Mouse (Mus musculus) hindbrain, embryonic 10.5 days (tissue): ENCODE measurements around the gene Nosip. TPM values are rescaled to one million over a fixed set of nuclear protein-coding genes. Genes with fewer than 3 reads are reported as not detected.
"Not testable (repeated sequence)": the region's sequence is repeated elsewhere in the genome, so short reads cannot be mapped to it uniquely, and the experiment has no call there.

Source experiments
- DNase-seq: peaks from one replicate; pipeline ENCODE4 v3.0.0-alpha.2; 2017; ENCODE audit warnings: low spot score
- H3K27ac ChIP-seq: fragments of 300-500 bp; sonication (generic); 2 replicates; pipeline ENCODE4 v1.5.1; 2016; ENCODE audit warnings: mild to moderate bottlenecking, moderate library complexity
- H3K27me3 ChIP-seq: fragments of 300-500 bp; sonication (generic); 2 replicates; pipeline ENCODE4 v1.6.1; 2016; ENCODE audit warnings: mild to moderate bottlenecking; ENCODE audit not compliant: poor library complexity, insufficient read depth, severe bottlenecking
- H3K36me3 ChIP-seq: fragments of 300-500 bp; sonication (generic); 2 replicates; pipeline ENCODE4 v1.6.1; 2016; ENCODE audit warnings: mild to moderate bottlenecking, moderate library complexity
- H3K4me1 ChIP-seq: fragments of 300-500 bp; sonication (generic); replicated peaks from 2 replicates; pipeline ENCODE4 v1.6.1; 2016; ENCODE audit warnings: mild to moderate bottlenecking
- H3K4me3 ChIP-seq: fragments of 300-500 bp; sonication (generic); 2 replicates; pipeline ENCODE4 v1.5.1; 2016; ENCODE audit warnings: mild to moderate bottlenecking, moderate library complexity
- H3K9me3 ChIP-seq: fragments of 300-500 bp; sonication (generic); 2 replicates; pipeline ENCODE4 v1.6.1; 2016; ENCODE audit warnings: mild to moderate bottlenecking, moderate library complexity
- WGBS: fragments of 180-500 bp; shearing (Covaris S2); methylation state at CpG from one replicate; pipeline ENCODE4 v1.1.7; 2016; 5-methylcytosine and 5-hydroxymethylcytosine counted together
- polyA plus RNA-seq: library from polyadenylated mRNA; unstranded; fragments of >200 nt; fragmentation: Nextera tagmentation; extraction: Ambion mirVana; gene quantifications from 2 replicates; pipeline ENCODE4 v1.2.1, GENCODE M21; 2016

The Nosip gene
- polyA plus RNA-seq, 1 experiment from 2014 or later = 70.7 TPM

DNA sequence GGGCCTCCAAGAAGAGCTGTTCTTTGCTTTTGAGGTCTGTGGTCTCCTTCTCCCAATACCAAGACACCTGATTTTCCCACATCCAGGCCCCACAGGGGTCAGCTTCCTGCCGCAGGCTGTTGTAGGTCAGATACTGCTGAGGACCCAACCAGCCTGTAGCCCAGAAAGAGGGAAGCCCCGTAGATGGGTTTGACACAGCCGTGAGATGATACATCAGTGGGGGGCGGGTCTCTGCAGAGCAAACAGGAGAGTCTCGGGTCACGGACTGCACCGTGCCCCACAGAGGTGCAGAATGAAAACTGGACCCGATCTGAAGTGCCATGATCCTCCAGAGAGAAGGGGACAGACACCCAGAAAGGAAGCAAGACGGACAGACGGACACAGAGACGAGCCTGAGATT, 40.2 kb downstream of the Nosip start:
- Histone ChIP-seq H3K27me3 (no peaks in the 10 kb centered on the region), H3K27ac (no peak overlapping the region), H3K9me3 (no peaks in the 10 kb centered on the region), H3K4me1 (peaks cover 37% of the 10 kb centered on the region), H3K36me3 (no peaks in the 10 kb centered on the region), H3K4me3 (no peak overlapping the region)
- WGBS = 88% methylated on average over 11 of the region's 11 CpGs
- no peak for DNase-seq

DNA sequence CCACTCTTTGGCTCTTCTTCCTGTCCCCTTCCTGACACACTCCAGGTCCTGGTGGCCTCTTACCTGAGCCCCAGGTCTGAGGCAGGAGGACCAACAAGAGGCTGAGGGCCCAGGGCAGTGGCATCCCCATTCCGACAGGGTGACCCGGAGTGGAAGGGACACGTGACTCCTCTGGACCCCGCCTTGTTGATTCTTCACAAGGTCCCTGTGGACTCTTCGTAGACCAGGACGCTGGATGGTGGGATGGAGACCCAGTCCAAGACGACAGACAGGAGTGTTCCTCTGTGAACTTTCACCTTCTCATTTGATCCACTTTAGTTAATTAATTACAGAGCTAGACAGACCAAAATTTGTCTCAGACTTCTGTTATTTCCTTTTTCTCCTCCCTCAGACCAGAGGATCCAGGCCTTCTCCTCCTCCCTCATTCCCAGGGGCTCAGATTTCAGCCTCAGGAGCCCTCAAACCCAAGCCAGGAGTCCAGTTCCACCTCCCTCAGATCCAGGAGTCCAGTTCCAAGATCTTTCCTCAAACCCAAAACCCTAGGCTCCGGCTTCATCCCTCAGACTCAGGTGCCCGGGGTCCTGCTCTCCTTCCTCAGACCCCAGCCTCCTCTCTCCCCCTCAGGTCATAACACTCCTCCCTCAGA, 40.8 kb downstream of the Nosip start:
- H3K4me1 ChIP-seq = peaks cover 37% of the 10 kb centered on the region
- H3K36me3 ChIP-seq = no peaks in the 10 kb centered on the region
- peak overlapping the region; percentile 70 for H3K27ac ChIP-seq
- H3K9me3 ChIP-seq = no peaks in the 10 kb centered on the region
- H3K27me3 ChIP-seq = no peaks in the 10 kb centered on the region
- H3K4me3 ChIP-seq = peak overlapping the region; percentile 11; the same call in 1 of the 2 replicates
- whole genome bisulfite sequencing = 81% methylated on average over 9 of the region's 9 CpGs
- no peak for DNase-seq

DNA sequence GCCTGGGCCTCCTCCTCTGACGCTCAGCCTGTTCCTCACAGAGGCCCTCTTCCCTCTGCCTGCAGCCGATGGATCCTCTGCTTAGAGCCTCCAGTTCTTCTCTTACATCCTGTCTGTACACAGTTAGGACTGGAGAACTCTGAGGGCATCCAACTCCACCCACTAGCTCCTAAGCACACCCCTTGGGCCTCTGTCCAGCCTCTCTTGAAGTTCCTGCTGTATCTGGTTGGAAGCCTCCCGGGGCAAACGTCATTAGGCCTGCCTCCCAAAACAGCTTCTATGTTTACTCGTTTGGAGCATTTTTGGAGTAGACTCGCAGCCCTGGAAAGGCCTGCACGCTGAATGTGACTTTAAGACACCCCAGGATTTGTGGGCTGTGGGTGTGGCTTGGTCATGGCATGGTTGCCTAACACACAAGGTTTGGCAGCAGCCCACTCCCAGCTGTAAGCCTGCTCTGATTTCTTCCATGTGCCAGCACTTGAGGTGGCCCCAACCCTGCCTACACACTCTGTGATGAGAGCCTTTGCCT, 41.5 kb downstream of the Nosip start, which contains the start of gene Fcgrt:
Fcgrt (minus strand) TSS at position 200 of the 529 bp plus-strand sequence.
- DNase-seq = no peak
- WGBS = 73% methylated on average over 7 of the region's 7 CpGs
- Histone ChIP-seq H3K27ac (peak within 1 kb of the TSS; percentile 70), H3K9me3 (no peaks in the 10 kb centered on the region), H3K4me3 (peak within 1 kb of the TSS; percentile 11; the same call in 1 of the 2 replicates), H3K27me3 (no peaks in the 10 kb centered on the region), H3K4me1 (peaks cover 37% of the 10 kb centered on the region), H3K36me3 (no peaks in the 10 kb centered on the region)

DNA sequence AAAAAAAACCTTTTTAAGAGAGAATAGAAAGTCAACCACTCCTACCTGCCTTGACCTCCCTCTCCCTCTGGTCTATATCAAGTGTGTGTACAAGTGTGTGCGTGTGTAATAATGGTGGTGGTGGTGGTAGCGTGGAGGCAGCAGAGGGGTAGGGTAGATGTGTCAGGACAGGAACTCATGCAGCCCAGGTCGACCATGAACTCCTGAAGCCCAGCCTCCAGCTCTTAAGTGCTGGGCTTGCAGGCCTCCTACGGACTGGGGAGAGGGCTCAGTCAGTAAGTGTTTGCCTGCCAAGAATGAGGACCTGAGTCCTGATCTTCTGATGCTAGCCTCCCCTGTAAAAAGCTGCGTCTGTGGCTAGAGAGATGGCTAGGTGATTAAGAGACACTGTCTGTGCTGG, 42.7 kb downstream of the Nosip start:
- H3K36me3 ChIP-seq = no peaks in the 10 kb centered on the region
- no peaks in the 10 kb centered on the region for H3K9me3 ChIP-seq
- peaks cover 37% of the 10 kb centered on the region for H3K4me1 ChIP-seq
- H3K27ac ChIP-seq = no peak overlapping the region; the same call in 1 of the 2 replicates
- no peaks in the 10 kb centered on the region for H3K27me3 ChIP-seq
- 87% methylated on average over 5 of the region's 5 CpGs for WGBS
- H3K4me3 ChIP-seq = no peak overlapping the region
- no peak for DNase-seq

DNA sequence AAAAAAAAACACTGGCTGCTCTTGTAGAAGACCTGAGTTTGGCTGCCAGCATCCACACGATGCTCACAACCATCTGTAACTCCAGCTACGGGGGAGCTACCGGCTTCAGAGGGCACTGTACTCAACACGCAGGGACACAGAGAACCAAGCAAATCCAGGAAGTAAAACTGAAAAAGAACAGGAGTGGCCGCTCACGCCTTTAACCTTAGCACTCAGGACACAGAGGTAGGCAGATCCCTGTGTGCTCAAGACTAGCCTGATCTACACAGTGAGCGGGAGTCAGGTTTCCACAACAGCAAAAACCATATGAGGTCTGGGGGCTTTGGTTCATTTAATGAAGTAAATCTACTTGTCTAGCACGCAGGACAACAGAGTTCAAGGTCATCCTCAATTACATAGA, 43.3 kb downstream of the Nosip start:
- peaks cover 37% of the 10 kb centered on the region for H3K4me1 ChIP-seq
- DNase-seq = no peak
- WGBS = 87% methylated on average over 8 of the region's 8 CpGs

DNA sequence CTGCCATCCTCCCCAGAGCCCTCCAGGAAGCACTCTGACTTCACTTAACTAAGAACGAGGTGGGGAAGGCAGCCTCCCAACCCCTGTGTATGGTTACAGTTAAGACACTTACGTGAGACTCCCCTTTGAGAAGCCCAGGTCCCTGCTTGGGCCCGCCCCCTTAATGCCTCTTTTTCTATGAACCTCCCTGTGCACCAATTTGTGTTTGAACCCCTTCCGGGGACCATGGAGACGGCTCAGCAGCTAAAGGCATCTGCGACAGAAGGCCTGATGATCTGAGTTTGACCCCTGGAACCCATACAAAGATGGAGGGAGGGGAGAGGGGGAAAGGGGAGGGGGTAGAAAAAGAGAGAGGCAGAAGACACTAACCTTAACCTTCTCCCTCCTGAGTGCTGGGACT, 44.2 kb downstream of the Nosip start:
- DNase-seq = peak; percentile 59
- WGBS = 28% methylated on average over 6 of the region's 6 CpGs

More for the DNA sequence above, 43.3 kb downstream of the Nosip start:
- H3K9me3 ChIP-seq = no peaks in the 10 kb centered on the region
- no peaks in the 10 kb centered on the region for H3K36me3 ChIP-seq
- no peaks in the 10 kb centered on the region for H3K27me3 ChIP-seq
- H3K4me3 ChIP-seq = no peak overlapping the region
- peak overlapping the region; percentile 23; the same call in 1 of the 2 replicates for H3K27ac ChIP-seq

DNA sequence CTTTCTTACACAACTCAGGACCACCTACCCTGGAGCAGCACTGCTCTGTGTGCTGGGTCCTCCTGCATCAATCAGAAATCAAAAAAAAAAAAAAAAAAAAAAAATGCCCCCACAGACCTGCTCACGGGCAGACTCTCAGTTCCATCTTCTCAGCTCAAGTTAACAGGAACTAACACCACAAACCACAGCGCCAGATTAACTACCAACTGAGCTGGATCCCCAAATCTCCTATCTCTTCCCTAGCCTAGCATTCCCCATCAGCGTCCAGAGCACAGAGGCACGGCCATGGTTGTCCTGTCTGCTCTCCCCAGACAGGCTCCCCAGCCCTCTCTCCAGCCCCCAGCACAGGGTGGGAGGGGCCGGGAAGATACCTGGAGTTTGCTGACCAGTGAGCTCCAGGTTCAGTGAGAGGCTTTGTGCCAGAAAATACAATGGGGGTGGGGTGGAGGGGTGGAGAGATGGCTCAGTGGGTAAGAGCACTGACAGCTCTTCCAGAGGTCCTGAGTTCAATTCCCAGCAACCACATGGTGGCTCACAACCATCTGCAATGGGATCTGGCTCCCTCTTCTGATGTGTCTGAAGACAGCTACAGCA, 44.9 kb downstream of the Nosip start:
- no peaks in the 10 kb centered on the region for H3K36me3 ChIP-seq
- peaks cover 37% of the 10 kb centered on the region for H3K4me1 ChIP-seq
- H3K27me3 ChIP-seq = no peaks in the 10 kb centered on the region
- peak overlapping the region; percentile 62 for H3K27ac ChIP-seq
- no peaks in the 10 kb centered on the region for H3K9me3 ChIP-seq
- H3K4me3 ChIP-seq = no peak overlapping the region
- 48% methylated on average over 5 of the region's 5 CpGs for WGBS
- DNase-seq = no peak

More for the DNA sequence above, 44.2 kb downstream of the Nosip start:
- H3K27me3 ChIP-seq = no peaks in the 10 kb centered on the region
- H3K27ac ChIP-seq = peak overlapping the region; percentile 62
- H3K36me3 ChIP-seq = no peaks in the 10 kb centered on the region
- H3K4me1 ChIP-seq = peaks cover 37% of the 10 kb centered on the region
- 0 out of 2 replicates have a peak overlapping the region, but pooled peaks have one; percentile 4 for H3K4me3 ChIP-seq
- no peaks in the 10 kb centered on the region for H3K9me3 ChIP-seq

DNA sequence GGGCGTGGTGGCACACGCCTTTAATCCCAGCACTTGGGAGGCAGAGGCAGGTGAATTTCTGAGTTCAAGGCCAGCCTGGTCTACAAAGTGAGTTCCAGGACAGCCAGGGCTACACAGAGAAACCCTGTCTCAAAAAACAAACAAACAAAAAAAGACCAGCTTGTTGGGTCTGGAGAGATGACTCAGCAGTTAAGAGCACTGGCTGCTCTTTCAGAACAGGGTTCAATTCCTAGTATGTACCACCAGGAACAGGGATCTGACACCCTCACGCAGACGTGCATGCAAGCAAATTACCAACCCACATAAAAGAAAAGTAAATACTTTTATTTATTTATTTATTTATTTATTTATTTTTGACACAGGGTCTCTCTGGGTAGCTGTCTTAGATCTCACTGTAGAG, 47.9 kb downstream of the Nosip start:
- H3K4me1 ChIP-seq = peaks cover 20% of the 10 kb centered on the region
- H3K9me3 ChIP-seq, H3K4me3 ChIP-seq, H3K27ac ChIP-seq, DNase-seq, H3K27me3 ChIP-seq, H3K36me3 ChIP-seq: not testable (repeated sequence)
- 89% methylated on average over 4 of the region's 4 CpGs for WGBS

DNA sequence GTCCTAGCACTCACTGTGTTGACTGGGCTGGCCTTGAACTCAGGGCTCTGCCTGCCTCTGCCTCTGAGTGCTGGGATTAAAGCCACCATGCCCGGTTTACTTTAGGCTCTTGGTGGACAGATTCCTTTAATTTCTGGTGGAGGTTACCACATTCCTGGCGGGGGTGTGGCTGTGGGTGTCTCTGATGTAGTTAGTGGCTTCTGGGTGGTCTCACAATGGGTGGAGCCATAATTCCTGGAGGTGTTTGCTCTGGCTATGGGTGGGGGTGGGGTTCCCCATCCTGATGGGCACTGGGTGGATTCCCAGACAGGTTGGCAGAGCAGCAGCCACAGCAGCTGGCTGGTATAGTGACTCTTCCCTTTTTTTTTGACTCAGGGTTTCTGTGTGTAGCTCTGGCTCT, 49.7 kb downstream of the Nosip start:
- DNase-seq = no peak
- H3K4me3 ChIP-seq = no peak overlapping the region
- H3K4me1 ChIP-seq = peaks cover 7% of the 10 kb centered on the region
- no peaks in the 10 kb centered on the region for H3K9me3 ChIP-seq
- H3K36me3 ChIP-seq = no peaks in the 10 kb centered on the region
- no peak overlapping the region for H3K27ac ChIP-seq
- H3K27me3 ChIP-seq = no peaks in the 10 kb centered on the region
- 73% methylated on average over 2 of the region's 2 CpGs for WGBS

DNA sequence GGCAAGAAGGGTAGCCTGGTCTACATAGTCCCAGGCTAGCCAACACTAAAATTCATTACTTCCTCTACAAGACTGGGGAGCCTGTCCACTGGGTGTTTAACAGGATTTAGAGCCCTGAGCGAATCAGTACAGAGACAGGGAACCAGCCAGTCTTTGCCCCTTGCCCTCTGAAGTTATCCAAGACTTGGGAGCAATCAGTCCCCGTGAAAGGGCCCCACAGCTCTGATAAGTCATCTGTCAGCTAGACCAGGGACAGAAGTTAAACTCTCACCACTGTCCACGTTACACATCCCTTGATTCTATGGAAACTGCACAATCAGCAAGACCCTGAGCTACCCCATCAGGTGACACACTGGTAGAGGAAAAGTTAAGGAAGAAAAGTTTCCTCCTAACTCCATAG, 50.3 kb downstream of the Nosip start:
- DNase-seq = no peak
- H3K9me3 ChIP-seq = no peaks in the 10 kb centered on the region
- peaks cover under 1% of the 10 kb centered on the region; the same call in 1 of the 2 replicates for H3K36me3 ChIP-seq
- WGBS = 73% methylated on average over 3 of the region's 3 CpGs
- no peaks in the 10 kb centered on the region for H3K27me3 ChIP-seq
- no peak overlapping the region for H3K27ac ChIP-seq
- no peak overlapping the region for H3K4me3 ChIP-seq
- 0 out of 2 replicates have a peak, but pooled peaks cover 3% of the 10 kb centered on the region for H3K4me1 ChIP-seq

DNA sequence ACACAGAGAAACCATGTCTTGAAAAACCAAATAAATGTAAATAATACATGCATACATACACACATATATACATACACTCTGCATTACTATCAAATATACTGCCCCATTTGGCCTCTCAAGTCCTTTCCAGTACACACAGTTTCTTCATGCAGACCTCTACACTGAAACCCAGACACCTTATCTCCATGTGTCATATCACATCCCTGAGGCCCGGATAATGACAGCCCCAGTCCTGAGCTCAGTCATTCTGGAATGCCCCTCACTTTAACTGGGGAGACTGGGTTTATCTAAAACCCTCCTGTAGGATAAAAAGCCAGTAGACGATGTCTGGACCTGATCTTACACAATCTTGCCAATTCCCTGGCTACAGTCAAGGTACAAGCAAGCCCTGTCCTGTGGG, 51.2 kb downstream of the Nosip start:
- 83% methylated on average over 2 of the region's 2 CpGs for WGBS
- Histone ChIP-seq H3K27me3 (no peaks in the 10 kb centered on the region), H3K27ac (no peak overlapping the region)

DNA sequence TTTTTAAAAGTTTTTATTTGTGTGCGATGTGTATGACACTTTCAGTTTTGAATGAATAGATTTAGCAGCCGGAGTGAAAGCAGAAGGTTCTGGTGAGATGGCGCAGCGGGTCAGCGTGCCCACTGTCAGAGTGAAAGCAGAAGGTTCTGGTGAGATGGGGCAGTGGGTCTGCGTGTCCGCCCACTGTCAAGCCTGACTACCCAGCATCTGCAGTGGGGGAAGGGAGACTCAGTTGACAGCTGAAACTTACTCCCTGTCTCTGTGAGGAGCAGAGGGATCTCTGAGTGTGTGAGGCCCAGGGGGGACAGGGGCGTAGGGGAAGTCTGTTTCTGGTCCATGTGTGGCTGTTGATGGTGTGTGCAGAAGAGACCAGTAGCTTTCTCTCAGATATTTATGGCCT, 55.3 kb downstream of the Nosip start:
- Histone ChIP-seq H3K4me3 (no peak overlapping the region), H3K27ac (no peak overlapping the region), H3K9me3 (no peaks in the 10 kb centered on the region), H3K36me3 (peaks cover 51% of the 10 kb centered on the region), H3K27me3 (no peaks in the 10 kb centered on the region), H3K4me1 (peaks cover 24% of the 10 kb centered on the region)
- DNase-seq = no peak
- 75% methylated on average over 8 of the region's 8 CpGs for WGBS

More for the DNA sequence above, 51.2 kb downstream of the Nosip start:
- H3K36me3 ChIP-seq = peaks cover 10% of the 10 kb centered on the region
- H3K9me3 ChIP-seq = no peaks in the 10 kb centered on the region
- 0 out of 2 replicates have a peak, but pooled peaks cover 10% of the 10 kb centered on the region for H3K4me1 ChIP-seq
- DNase-seq = no peak
- no peak overlapping the region for H3K4me3 ChIP-seq

DNA sequence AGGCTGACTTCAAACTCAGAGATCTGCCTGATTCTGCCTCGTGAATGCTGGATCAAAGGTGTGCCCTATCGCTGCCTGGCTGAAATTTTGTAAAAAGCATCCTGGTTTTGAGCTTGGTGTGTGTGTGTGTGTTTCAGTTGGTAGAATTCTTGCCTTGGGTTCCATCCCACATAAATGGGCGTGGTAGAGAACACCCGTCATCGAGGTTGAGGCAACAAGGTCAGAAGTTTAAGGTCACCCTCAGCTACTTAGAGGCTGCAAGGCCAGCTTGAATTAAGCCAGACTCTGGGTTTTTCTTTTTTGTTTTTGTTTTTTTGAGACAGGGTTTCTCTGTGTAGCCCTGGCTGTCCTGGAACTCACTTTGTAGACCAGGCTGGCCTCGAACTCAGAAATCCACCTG, 56.1 kb downstream of the Nosip start:
- peaks cover 32% of the 10 kb centered on the region for H3K4me1 ChIP-seq
- H3K27me3 ChIP-seq = no peaks in the 10 kb centered on the region
- no peak overlapping the region for H3K4me3 ChIP-seq
- H3K9me3 ChIP-seq = no peaks in the 10 kb centered on the region
- 90% methylated on average over 6 of the region's 6 CpGs for WGBS
- DNase-seq = no peak
- H3K27ac ChIP-seq = no peak overlapping the region
- peaks cover 59% of the 10 kb centered on the region for H3K36me3 ChIP-seq
